Mouse (Mus musculus): ENCODE data around the gene Thsd1. TPM values are rescaled to one million over a fixed set of nuclear protein-coding genes. Genes with fewer than 3 reads are reported as not detected.
A peak's percentile ranks its signal among the peaks of the same experiment; 100 is the strongest.

Gene Thsd1
- 7.1 and 7.3 TPM in 2 replicates for polyA plus RNA-seq (2015; fragmentation: Nextera tagmentation; extraction: Ambion mirVana)

DNA sequence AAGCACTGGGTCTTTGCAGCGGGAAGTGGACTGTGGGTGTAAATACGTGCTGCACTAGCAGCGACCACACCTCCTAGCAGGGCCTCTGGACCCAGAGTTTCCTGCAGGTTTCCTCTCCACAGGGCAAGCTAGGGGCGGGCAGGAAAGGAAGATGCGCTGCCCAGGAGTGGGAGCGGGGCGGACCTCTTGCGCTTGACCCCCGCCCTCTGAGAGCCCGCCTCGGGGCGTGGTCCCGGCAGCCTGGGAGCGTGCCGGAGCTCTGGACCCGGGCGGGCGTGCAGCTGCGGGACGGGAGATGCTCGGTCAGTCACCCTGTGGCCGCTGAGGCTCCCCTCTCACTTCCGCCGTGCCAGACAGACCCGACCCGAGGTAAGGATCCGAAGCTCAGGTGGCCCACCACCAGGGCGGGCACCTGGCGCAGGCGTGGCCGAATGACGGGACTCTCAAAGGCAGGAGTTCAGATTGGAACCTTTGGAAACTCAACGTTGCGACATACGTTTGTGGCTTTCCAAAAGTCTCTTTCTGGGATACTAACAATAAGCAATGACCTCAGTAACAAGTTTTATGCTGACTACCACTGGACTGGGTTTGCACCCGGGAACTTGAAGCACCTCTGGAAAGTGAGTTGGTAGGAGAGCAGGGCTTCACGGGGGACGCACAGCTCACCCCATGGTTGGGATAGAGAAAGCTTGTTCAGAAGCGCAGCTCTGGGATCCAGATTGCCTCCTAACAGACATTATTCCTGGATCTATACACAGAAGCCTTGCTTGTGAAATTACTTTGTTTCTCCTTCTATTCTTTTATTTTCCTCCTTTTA, at the start of gene Thsd1:
Thsd1 (plus strand) TSS at position 253 of the 817 bp plus-strand sequence.
- H3K4me2 ChIP-seq (ENCODE audit: low read length) = peak within 1 kb of the TSS; percentile 98
- peak within 1 kb of the TSS; percentile 59 for H3K4me3 ChIP-seq (ENCODE audit: low read depth, low read length)
- no peak within 1 kb of the TSS for H3K27ac ChIP-seq (ENCODE audit: low read length)
- peak; percentile 87 for ATAC-seq
- WGBS = under 1% methylated on average over 32 of the region's 39 CpGs
- H3K36me3 ChIP-seq (ENCODE audit: control insufficient read depth, insufficient read depth, low read length) = no peaks in the 10 kb centered on the region; the same call in 1 of the 2 replicates
- no peaks in the 10 kb centered on the region for H3K9me3 ChIP-seq (replicated peaks; ENCODE audit: control insufficient read depth, low read length, poor library complexity, severe bottlenecking)
- peaks cover 6% of the 10 kb centered on the region for H3K4me1 ChIP-seq (ENCODE audit: control insufficient read depth, insufficient read depth, low read length)
- H3K9ac ChIP-seq (ENCODE audit: low read depth, low read length) = peak within 1 kb of the TSS; percentile 72
- peaks cover 12% of the 10 kb centered on the region for H3K27me3 ChIP-seq (ENCODE audit: control insufficient read depth, insufficient read depth, low read depth, low read length)

- ATAC-seq = peak; percentile 32
- H3K36me3 ChIP-seq (ENCODE audit: control insufficient read depth, insufficient read depth, low read length) = no peaks in the 10 kb centered on the region
- 0% methylated on average over 3 of the region's 3 CpGs for WGBS
- no peaks in the 10 kb centered on the region for H3K9me3 ChIP-seq (replicated peaks; ENCODE audit: control insufficient read depth, low read length, poor library complexity, severe bottlenecking)
- H3K27ac ChIP-seq (ENCODE audit: low read length) = no peak overlapping the region
- no peak overlapping the region for H3K9ac ChIP-seq (ENCODE audit: low read depth, low read length)
- peak overlapping the region; percentile 72 for H3K4me3 ChIP-seq (ENCODE audit: low read depth, low read length)
- no peaks in the 10 kb centered on the region for H3K27me3 ChIP-seq (ENCODE audit: control insufficient read depth, insufficient read depth, low read depth, low read length)
- H3K4me2 ChIP-seq (ENCODE audit: low read length) = peak overlapping the region; percentile 77
- H3K4me1 ChIP-seq (ENCODE audit: control insufficient read depth, insufficient read depth, low read length) = peaks cover 6% of the 10 kb centered on the region
These were observed 42.2 kb upstream of the Thsd1 start for GRCm38 (mm10) chr8:22184884-22185283.

DNA sequence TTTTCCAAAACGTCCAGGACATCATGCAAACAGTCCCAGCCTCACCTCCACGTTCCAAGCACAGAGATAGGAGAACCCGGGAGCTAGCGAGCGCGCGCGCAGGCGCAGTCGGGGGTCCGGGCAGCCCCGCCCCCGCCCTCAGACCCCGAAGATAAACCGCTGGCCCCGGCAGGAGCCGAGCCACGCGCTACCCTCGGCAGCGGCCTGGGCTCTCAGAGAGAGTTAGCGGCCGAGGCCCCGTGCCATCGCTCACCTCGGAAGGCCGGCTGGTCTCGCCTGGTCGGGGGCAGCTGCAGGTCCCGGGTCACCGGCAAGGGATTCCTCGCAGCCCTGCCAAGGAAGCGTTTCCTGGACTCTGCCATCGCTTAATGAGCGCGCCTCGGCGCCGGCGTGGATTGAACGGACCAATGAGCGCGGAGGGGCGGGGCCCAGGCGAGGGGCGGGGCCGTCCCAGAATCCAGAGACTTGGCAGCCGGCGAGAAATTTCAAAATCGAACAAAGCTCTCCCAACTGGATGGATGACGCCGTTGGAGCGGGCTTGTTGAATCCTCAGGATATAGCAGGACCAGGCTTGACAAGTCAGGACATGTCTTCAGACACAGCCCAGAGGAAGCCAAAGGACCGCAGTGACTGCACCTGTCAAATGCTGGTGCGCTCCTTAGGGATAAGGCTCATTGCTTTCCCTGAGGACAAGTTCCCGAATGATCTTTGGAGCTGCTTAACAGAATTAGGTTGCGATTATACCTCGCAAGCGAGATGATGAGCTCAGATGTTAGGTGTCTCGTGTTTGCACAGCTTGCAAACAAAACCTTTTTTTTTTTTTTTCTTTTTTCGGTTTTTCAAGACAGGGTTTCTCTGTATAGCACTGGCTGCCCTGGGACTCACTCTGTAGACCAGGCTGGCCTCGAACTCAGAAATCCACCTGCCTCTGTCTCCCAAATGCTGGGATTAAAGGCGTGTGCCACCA, 41.4 kb upstream of the Thsd1 start, which contains the start of gene Ckap2:
Ckap2 (minus strand) TSS at position 389 of the 967 bp plus-strand sequence.
- 2% methylated on average over 63 of the region's 63 CpGs for WGBS
- Histone ChIP-seq H3K27me3 (ENCODE audit: control insufficient read depth, insufficient read depth, low read depth, low read length) (no peaks in the 10 kb centered on the region), H3K36me3 (ENCODE audit: control insufficient read depth, insufficient read depth, low read length) (no peaks in the 10 kb centered on the region), H3K4me2 (ENCODE audit: low read length) (peak within 1 kb of the TSS; percentile 77), H3K9me3 (replicated peaks; ENCODE audit: control insufficient read depth, low read length, poor library complexity, severe bottlenecking) (no peaks in the 10 kb centered on the region), H3K4me1 (ENCODE audit: control insufficient read depth, insufficient read depth, low read length) (peaks cover 6% of the 10 kb centered on the region), H3K9ac (ENCODE audit: low read depth, low read length) (peak within 1 kb of the TSS; percentile 69), H3K4me3 (ENCODE audit: low read depth, low read length) (peak within 1 kb of the TSS; percentile 72), H3K27ac (ENCODE audit: low read length) (peak within 1 kb of the TSS; percentile 78)
- peak; percentile 99 for ATAC-seq

DNA sequence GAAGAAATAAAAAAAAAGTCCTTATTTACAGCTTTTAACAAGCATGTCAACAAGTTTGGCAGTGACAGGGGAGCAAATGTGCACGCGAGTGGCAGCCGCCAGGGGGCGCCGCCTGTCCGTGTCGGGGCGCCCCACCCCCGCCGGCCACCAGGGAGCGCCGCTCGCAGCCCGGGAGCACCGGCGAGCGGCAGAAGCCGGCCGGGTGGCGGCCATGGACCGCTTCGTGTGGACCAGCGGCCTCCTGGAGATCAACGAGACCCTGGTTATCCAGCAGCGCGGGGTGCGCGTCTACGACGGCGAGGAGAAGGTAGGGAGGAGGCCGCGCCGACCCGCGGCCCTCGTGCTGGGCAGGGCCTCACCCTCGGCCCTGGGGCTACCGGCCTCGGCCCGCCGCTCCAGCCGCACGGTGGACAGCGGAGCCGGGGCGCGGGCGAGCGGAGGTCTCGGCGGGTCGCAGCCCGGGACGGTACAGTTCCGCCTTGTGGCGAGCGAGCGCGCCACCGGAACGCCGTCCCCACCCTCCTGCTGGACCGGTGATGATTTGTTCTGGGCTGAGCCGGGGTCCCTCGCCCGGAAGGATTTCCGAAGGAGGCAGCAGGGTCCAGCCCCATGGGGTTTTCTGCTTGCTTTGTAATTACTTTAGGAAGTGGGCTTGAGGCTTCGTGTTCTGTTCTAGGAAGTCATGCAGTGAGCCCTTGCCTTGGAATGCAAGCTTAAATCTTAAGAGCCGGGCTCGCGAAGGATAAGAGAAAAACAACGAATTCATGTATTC, 34.3 kb upstream of the Thsd1 start, which contains the start of gene Vps36:
Vps36 (plus strand) TSS at position 150 of the 772 bp plus-strand sequence.
- WGBS = under 1% methylated on average over 69 of the region's 73 CpGs
- peak within 1 kb of the TSS; percentile 96 for H3K27ac ChIP-seq (ENCODE audit: low read length)
- H3K4me1 ChIP-seq (ENCODE audit: control insufficient read depth, insufficient read depth, low read length) = peaks cover 16% of the 10 kb centered on the region
- peak; percentile 97 for ATAC-seq
- H3K4me2 ChIP-seq (ENCODE audit: low read length) = peak within 1 kb of the TSS; percentile 58
- no peaks in the 10 kb centered on the region for H3K36me3 ChIP-seq (ENCODE audit: control insufficient read depth, insufficient read depth, low read length)
- H3K9me3 ChIP-seq (replicated peaks; ENCODE audit: control insufficient read depth, low read length, poor library complexity, severe bottlenecking) = no peaks in the 10 kb centered on the region
- H3K4me3 ChIP-seq (ENCODE audit: low read depth, low read length) = peak within 1 kb of the TSS; percentile 90
- no peaks in the 10 kb centered on the region for H3K27me3 ChIP-seq (ENCODE audit: control insufficient read depth, insufficient read depth, low read depth, low read length)
- H3K9ac ChIP-seq (ENCODE audit: low read depth, low read length) = peak within 1 kb of the TSS; percentile 94

DNA sequence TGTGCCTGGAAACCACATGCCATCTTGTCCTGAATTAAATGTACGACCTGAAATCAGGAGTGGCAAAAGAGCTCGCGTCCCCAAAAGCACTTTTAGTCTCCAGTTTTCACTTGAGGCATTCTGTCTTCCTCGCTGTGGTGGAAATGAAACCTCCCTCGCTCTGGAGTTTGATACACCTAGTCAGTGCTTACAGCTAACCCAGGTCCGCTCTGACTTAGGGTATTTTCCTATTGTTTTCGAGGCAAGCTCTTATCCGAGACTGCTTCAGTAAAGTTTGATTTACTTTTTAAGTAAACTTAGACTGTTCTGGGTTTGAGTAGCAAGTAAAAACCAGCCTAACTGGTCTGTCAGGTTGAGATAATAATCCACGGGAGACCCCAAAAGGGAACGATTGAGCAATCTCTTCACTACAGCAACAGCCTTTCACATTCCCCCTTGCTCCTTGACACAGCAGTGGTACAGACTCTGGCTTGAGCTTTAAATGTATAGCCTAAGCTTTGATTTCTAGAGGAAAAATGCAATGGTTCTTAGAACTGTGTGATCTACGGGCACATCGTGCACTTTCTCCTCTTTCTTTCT, 33.6 kb upstream of the Thsd1 start:
- H3K9ac ChIP-seq (ENCODE audit: low read depth, low read length) = peak overlapping the region; percentile 94
- peak overlapping the region; percentile 58 for H3K4me2 ChIP-seq (ENCODE audit: low read length)
- H3K4me1 ChIP-seq (ENCODE audit: control insufficient read depth, insufficient read depth, low read length) = peaks cover 16% of the 10 kb centered on the region
- WGBS = 13% methylated on average over 12 of the region's 12 CpGs
- peak overlapping the region; percentile 90 for H3K4me3 ChIP-seq (ENCODE audit: low read depth, low read length)
- no peaks in the 10 kb centered on the region for H3K9me3 ChIP-seq (replicated peaks; ENCODE audit: control insufficient read depth, low read length, poor library complexity, severe bottlenecking)
- H3K36me3 ChIP-seq (ENCODE audit: control insufficient read depth, insufficient read depth, low read length) = no peaks in the 10 kb centered on the region
- H3K27me3 ChIP-seq (ENCODE audit: control insufficient read depth, insufficient read depth, low read depth, low read length) = no peaks in the 10 kb centered on the region
- peak; percentile 46 for ATAC-seq
- peak overlapping the region; percentile 96 for H3K27ac ChIP-seq (ENCODE audit: low read length)

- 91% methylated on average over 6 of the region's 6 CpGs for WGBS
- no peak overlapping the region for H3K4me3 ChIP-seq (ENCODE audit: low read depth, low read length)
- H3K36me3 ChIP-seq (ENCODE audit: control insufficient read depth, insufficient read depth, low read length) = peaks cover 9% of the 10 kb centered on the region; the same call in 1 of the 2 replicates
- no peak for ATAC-seq
- H3K27me3 ChIP-seq (ENCODE audit: control insufficient read depth, insufficient read depth, low read depth, low read length) = no peaks in the 10 kb centered on the region
- H3K4me1 ChIP-seq (ENCODE audit: control insufficient read depth, insufficient read depth, low read length) = peaks cover 14% of the 10 kb centered on the region
- no peak overlapping the region for H3K9ac ChIP-seq (ENCODE audit: low read depth, low read length)
- no peaks in the 10 kb centered on the region; the same call in 1 of the 2 replicates for H3K9me3 ChIP-seq (replicated peaks; ENCODE audit: control insufficient read depth, low read length, poor library complexity, severe bottlenecking)
- no peak overlapping the region for H3K4me2 ChIP-seq (ENCODE audit: low read length)
- H3K27ac ChIP-seq (ENCODE audit: low read length) = no peak overlapping the region
These were observed 29.2 kb upstream of the Thsd1 start for GRCm38 (mm10) chr8:22197914-22198313.

DNA sequence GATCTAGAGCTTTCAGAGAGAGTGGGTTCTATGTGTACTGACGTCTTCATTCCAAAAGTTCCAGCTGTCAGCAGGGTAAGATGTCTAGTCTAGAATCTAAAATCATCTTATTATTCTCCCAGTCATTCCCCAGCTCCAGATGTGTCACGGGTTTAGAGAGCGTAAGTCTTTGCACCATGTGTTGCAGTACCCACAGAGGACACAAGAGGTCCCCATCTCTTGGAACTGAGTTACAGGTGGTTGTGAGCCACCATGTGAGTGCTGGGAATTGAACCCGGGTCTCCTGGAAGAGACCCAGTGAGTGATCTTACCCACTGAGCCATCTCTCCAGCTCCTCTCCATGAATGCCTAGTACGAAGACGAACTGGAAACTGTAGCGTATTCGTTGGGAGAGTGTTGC, 27.6 kb upstream of the Thsd1 start:
- Histone ChIP-seq H3K9ac (ENCODE audit: low read depth, low read length) (no peak overlapping the region), H3K4me2 (ENCODE audit: low read length) (no peak overlapping the region), H3K4me1 (ENCODE audit: control insufficient read depth, insufficient read depth, low read length) (peaks cover 6% of the 10 kb centered on the region), H3K27ac (ENCODE audit: low read length) (no peak overlapping the region), H3K4me3 (ENCODE audit: low read depth, low read length) (no peak overlapping the region), H3K36me3 (ENCODE audit: control insufficient read depth, insufficient read depth, low read length) (peaks cover 14% of the 10 kb centered on the region; the same call in 1 of the 2 replicates), H3K27me3 (ENCODE audit: control insufficient read depth, insufficient read depth, low read depth, low read length) (no peaks in the 10 kb centered on the region), H3K9me3 (replicated peaks; ENCODE audit: control insufficient read depth, low read length, poor library complexity, severe bottlenecking) (no peaks in the 10 kb centered on the region; the same call in 1 of the 2 replicates)
- no peak for ATAC-seq
- WGBS = 96% methylated on average over 8 of the region's 8 CpGs

DNA sequence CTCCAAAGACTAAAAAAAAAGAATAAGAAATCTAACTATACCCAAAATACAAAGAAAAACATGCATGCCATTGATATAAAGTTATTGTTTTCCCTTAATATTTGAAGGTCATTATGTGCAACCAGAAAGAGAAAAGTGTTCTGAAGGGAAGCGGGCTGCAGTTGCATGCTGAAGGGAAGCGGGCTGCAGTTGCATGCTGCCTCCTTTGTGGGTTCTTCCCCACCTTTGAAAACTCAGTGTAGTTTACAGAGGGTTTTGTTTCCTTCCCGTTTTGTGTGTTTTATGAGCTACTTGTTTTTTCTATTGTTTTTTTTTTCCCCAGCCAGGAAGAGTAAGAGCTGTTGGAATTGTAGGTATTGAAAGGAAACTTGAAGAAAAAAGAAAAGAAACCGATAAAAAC, 19.6 kb upstream of the Thsd1 start:
- no peaks in the 10 kb centered on the region for H3K9me3 ChIP-seq (replicated peaks; ENCODE audit: control insufficient read depth, low read length, poor library complexity, severe bottlenecking)
- no peaks in the 10 kb centered on the region for H3K4me1 ChIP-seq (ENCODE audit: control insufficient read depth, insufficient read depth, low read length)
- 86% methylated on average over 4 of the region's 4 CpGs for WGBS
- no peak overlapping the region for H3K27ac ChIP-seq (ENCODE audit: low read length)
- no peak overlapping the region for H3K9ac ChIP-seq (ENCODE audit: low read depth, low read length)
- H3K27me3 ChIP-seq (ENCODE audit: control insufficient read depth, insufficient read depth, low read depth, low read length) = no peaks in the 10 kb centered on the region
- H3K36me3 ChIP-seq (ENCODE audit: control insufficient read depth, insufficient read depth, low read length) = peaks cover 30% of the 10 kb centered on the region
- ATAC-seq = no peak
- no peak overlapping the region for H3K4me2 ChIP-seq (ENCODE audit: low read length)
- no peak overlapping the region for H3K4me3 ChIP-seq (ENCODE audit: low read depth, low read length)
